Mouse (Mus musculus): ENCODE results near the gene Bzw2. TPM values are rescaled to one million over a fixed set of nuclear protein-coding genes. Genes with fewer than 3 reads are reported as not detected.

Bzw2 gene
- total RNA-seq, 2 experiments from 2014 or later, result 110 to 118 TPM

DNA sequence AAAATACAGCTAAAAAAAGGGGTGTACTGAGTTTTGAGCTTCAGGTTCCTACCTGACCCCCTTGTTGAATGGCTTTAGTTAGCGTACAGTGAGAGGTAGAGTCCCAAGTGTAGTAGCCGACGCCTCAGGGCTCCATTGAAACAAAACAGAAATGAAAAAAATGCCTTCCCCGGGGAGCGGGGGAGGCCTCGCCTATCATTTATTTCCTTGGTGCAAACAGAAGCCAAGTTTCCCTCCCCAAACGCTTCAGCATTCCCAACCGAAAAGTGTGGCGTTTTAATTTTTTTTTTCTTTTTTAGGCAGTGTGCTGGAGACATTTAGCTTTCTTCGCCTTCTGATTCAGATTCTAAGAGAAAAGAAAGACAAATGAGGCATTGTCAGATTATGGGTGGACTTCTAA, 65.9 kb downstream of the Bzw2 start:
- intact Hi-C loops (cut with DNase I), result no loop called here
- no peak for DNase-seq (ENCODE audit: extremely low spot score in 1 of 2, low spot score in 2 of 2)

DNA sequence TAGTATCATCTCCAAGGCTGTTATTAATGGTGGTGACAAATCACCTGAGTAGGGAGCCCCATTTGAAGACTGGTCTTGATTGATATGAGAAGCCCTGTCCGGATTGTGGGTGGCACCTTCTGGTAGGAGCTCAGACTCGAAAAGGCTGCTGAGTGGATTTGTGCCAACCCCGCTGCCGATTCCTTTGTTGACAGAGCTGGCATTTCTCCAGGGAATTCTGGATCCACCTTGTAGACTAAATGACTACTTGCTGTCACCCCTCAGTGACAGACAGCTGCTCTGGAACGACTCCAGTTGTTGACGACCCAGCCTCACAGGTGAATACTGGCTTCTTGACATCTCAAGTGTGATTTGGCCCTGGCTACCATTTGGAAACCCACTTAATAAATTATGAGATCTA, 68.7 kb downstream of the Bzw2 start:
- DNase-seq (ENCODE audit: extremely low spot score in 1 of 2, low spot score in 2 of 2), result peak in 1 of 2 experiments; percentile 38
- intact Hi-C loops (cut with DNase I), result no loop called here

DNA sequence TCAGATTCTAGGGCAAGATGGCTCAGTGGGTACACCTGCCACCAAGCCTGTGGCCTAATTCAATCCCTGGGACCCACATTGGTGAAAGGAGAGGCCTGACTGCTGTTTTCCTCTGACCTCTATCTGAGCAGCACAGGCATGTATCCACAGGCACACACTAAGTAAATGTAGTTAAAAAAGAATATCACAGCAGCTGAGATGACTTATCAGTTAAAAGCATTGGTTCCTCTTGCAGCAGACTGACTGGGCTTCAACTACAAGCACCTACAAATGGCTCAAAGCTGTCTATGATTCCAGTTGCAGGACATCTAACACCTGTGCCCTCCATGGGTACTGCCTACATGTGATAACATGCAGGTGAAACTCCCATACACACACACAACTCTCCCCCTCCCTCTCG, 69.1 kb downstream of the Bzw2 start:
- DNase-seq (ENCODE audit: extremely low spot score in 1 of 2, low spot score in 2 of 2), result no peak
- intact Hi-C loops (cut with DNase I), result no loop called here

DNA sequence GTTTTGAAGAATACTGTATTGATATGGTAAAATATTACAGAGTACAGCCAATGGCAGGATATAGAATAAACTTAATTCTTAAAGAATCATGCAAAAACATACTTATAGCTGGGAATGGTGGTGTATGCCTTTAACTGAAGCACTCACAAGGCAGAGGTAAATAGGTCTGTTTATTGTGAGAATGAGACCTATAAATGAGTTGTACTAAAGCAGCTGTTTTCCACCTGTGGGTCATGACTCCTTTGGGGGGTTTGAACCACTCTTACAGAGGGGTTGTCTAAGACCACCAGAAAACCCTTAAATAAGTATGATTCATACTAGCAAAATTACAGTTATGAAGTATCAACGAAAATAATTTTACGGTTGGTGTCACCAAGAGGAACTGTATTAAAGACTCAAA, 72.5 kb downstream of the Bzw2 start:
- intact Hi-C loops (cut with DNase I), result no loop called here

DNA sequence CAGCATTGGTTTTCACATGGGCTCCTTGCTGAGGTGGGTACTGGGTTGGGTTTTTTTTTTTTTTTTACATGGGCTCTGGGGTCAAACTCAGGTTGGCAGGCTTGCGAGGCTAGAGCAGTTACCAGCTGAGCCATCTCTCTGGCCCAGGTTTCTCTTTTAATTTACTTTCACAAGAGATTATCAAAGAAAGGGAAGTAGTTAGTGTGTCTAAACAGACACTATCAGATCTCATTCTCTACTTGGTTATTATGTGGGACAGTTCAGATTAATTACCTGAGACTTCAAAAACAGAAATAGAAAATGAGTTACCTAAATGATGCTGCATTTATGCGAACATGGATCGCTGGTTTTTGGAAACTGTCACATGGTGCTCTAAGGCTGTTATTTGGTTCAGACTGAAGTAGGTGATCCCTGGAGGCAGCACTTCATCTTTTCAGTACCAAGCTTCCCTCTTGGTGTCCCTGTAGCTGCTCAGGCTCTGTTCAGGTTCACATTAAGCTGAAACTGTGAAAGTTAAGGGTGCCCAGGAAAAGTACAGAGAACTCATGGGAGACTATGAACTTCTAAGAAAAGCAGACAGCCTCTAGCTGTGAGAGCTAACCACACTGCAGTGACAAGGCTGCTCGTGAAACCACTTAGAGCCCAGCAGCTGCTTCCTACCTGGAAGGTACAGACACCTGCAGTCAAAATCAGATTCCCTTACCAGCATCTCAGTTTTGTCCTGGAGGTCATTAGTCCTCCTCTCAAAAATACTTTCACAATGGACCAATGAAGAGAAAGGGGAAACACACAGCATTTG, 79.6 kb downstream of the Bzw2 start:
- no peak for DNase-seq (ENCODE audit: extremely low spot score in 1 of 2, low spot score in 2 of 2)
- intact Hi-C loops (cut with DNase I), result no loop called here

More for the DNA sequence above, 72.5 kb downstream of the Bzw2 start:
- DNase-seq (ENCODE audit: extremely low spot score in 1 of 2, low spot score in 2 of 2), result no peak

DNA sequence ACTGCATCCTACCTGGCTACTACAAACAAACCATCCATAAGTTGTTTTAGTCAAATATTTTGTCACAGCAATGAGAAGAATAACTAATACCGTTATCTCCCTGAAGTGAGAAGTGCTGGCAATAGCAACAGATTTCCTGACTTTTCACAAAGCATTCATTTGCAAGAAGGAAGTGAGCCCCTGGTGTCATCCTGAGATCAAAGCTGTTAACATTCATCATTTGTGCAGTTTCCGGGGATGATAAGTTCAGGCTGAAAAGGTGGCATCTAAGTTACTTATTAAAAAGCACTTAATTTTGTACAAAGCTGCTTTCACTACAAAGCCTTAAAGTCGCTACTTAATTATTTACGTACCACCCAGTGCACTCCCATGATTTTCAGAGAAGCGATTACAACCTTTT, 85.0 kb downstream of the Bzw2 start:
- no peak for DNase-seq (ENCODE audit: extremely low spot score in 1 of 2, low spot score in 2 of 2)

DNA sequence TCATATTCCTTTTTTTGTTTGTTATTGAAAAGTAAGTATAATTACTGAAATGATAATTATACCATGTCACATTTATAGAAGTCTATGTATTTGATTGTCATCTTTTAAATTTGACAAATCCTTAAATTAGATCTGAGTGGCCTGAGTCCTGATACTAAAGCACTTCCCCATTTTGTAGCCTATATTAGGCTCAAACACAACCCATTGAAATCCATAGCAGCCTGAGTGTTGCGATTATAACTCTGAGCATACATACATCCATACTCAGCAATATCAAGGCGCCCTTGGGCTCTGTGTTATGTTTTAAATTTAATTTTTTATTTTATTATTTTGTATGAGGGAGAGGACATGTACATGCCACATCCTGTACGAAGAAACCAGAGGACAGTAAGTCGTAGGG, 87.6 kb downstream of the Bzw2 start:
- DNase-seq (ENCODE audit: extremely low spot score in 1 of 2, low spot score in 2 of 2), result no peak
- intact Hi-C loops (cut with DNase I), result no loop called here

More for the DNA sequence above, 85.0 kb downstream of the Bzw2 start:
- intact Hi-C loops (cut with DNase I), result no loop called here

DNA sequence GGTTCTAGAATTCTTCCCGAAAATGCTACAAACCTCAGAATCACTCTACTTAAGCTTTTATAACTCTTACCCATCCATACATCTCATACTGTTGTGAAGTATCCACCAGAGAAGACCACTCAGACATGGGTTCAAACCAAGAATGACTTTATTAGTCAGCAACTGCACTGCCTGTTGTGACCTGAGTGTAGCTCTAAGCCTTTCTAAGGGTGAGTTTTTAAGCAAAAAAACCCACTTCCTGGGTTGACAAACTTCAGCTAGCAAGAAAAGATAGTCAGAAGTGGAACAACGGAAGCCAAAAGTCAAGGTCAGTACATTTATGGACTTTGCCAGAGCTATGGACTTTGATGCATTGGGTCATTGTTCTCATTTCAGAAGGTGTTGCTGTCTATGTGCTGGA, 90.3 kb downstream of the Bzw2 start:
- no peak for DNase-seq (ENCODE audit: extremely low spot score in 1 of 2, low spot score in 2 of 2)
- intact Hi-C loops (cut with DNase I), result no loop called here

DNA sequence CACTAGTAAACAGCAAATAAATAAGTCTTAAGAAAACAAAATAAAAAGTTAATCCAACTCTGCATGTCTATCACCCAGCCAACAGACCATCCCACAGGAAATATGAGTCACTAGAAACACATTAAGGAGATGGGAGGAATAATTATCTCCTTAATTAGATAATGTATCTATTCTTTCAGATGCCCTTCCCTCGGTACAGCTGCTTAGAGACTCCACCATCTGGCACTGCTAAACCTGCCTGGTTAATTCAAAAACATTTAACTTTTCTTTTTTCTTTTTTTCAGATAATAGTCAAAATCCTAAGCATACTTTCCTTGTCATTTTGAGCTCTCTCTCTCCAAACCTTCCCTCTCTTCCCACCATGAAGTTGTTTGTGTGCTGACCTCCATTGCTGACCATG, 92.0 kb downstream of the Bzw2 start:
- DNase-seq (ENCODE audit: extremely low spot score in 1 of 2, low spot score in 2 of 2), result no peak

DNA sequence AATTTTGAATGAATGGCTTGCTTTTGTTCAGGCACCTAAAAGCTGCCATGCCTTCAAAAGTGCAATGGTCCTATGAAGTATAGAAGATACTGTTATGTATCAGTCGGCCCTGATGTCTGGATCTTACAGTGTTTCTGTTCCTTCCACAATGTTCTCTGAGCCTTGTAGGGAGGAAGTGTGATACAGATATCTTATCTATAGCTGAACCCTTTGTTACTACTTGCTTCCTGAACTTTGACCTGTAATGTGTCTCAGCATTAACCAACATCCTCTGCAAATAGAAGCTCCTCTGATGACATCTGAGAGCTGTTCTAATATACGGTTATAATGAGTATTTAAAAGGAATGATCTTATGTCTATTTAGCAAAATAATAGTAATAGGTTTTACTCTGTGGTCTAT, 100.2 kb downstream of the Bzw2 start:
- DNase-seq (ENCODE audit: extremely low spot score in 1 of 2, low spot score in 2 of 2), result no peak
- intact Hi-C loops (cut with DNase I), result no loop called here

More for the DNA sequence above, 92.0 kb downstream of the Bzw2 start:
- intact Hi-C loops (cut with DNase I), result no loop called here

DNA sequence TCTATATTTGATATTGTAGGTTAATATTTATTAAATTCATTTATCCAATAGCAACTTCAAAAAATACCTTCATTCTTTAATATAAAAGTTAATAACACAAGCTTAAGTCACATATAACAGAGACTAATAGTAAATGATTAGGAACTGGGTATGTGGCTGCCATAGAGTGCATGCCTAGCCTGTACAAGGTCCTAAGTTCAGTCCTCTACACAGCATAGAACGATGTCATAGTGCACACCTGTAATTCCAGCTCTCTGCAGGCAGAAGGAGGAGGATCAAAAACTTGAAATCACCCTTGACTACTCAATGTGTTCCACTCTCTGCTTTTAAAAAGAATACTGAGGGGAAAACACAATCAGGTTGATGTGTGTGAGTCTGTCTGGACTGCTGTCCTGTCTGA, 107.6 kb downstream of the Bzw2 start:
- no peak for DNase-seq (ENCODE audit: extremely low spot score in 1 of 2, low spot score in 2 of 2)
- intact Hi-C loops (cut with DNase I), result no loop called here

DNA sequence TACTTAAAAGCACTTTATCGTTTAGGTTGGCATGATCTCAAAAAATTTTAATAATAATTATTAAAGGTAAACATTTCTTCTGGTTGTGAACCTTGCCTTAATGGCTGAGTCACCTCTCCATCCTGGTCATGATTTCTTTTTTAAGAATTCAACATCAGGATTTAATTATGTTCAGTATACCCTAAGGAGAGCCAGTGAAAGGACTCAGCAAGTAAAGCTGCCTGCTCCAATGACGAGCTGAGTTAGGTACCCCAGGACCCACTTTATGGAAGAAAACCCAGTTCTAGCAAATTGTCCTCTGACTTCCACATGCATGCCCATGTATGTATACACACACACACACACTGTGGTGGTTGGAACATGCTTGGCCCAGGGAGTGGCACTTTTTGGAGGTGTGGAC, 110.3 kb downstream of the Bzw2 start:
- no peak for DNase-seq (ENCODE audit: extremely low spot score in 1 of 2, low spot score in 2 of 2)
- intact Hi-C loops (cut with DNase I), result no loop called here

DNA sequence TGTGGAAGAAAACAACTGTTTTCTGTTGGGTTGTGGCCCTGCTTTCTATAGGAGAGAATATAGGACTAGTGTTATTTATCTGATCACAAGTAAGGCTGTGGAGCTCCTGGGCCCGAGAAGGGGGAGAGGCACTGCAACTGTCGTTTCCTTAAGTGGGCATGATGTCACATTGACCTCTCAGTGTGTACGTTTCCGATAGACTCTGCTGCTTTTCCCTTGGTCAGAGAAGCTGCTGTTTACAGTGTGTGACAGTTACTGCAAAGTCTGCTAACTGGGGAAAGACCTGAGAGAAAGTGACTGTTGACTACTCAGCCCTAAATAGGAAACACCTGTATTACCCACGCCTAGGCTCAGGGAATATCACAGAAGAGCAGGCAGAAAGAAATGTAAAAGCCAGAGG, 111.7 kb downstream of the Bzw2 start:
- intact Hi-C loops (cut with DNase I), result no loop called here
- DNase-seq (ENCODE audit: extremely low spot score in 1 of 2, low spot score in 2 of 2), result no peak

DNA sequence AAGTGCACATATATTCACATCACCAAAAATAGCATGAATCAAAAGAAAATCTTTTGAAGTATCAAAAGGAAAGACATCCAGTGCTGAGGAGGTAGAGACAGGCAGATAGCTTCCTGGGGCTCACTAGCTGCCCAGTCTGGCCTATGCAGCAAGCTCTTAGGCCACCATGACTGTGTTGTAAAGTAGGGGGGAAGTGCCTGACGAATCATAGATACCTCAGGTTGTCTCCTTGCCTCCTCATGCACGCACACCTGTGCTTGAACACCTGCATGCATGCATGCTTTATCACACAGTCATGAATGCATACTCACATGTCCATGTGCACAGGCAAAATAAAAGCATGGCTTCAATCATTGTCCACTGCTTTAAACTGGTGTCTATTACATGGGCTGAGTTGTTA, 113.2 kb downstream of the Bzw2 start:
- intact Hi-C loops (cut with DNase I), result loop anchor here (5.0 kb wide), 1 partner anchor 113 kb away; the partner anchor contains the start of genes Ankmy2 and Bzw2
- no peak for DNase-seq (ENCODE audit: extremely low spot score in 1 of 2, low spot score in 2 of 2)

DNA sequence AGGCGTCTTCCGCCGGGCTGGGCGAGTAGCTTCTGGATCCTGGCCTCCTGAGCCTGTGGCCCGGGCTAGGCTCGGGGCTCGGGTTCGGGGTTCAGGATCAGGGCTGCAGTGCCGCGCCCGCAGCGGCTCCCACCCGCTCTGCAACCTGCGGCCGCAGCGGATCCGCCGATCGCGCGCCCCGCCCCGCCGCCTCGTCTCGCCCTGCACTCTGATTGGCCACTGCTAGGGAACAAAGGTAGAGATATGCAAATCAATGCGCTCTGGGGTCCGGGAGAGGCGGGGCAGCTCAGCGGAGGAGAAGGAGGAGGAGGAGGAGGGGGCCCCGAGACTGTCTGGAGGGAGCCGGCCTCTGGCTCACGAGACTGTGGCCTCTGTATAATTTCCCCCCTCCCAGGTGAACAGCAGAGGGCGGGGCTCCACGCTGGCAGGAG, 115.5 kb downstream of the Bzw2 start, which contains the start of gene Tspan13:
TSS of gene Tspan13 (minus strand) at position 153 of the 431 bp plus-strand sequence.
- intact Hi-C loops (cut with DNase I), result loop anchor here (5.0 kb wide), 1 partner anchor 115 kb away; the partner anchor contains the start of genes Ankmy2 and Bzw2

More for the DNA sequence above, 115.5 kb downstream of the Bzw2 start, which contains the start of gene Tspan13:
- peak; percentile 90 to 93 for DNase-seq (ENCODE audit: extremely low spot score in 1 of 2, low spot score in 2 of 2)

Other genes with a start within 250 kb of the Bzw2 start
- not detected for gene Agr3, start 232.5 kb downstream of the Bzw2 start, total RNA-seq (2021)
- gene Agr2, start 165.2 kb downstream of the Bzw2 start, total RNA-seq (2021), result not detected
- gene Tspan13, start 115.6 kb downstream of the Bzw2 start, total RNA-seq (2021), result 100 to 1,000 TPM; 209 to 211 TPM
- gene Ankmy2, start 966 bp downstream of the Bzw2 start, total RNA-seq (2021), result 10 to 100 TPM; 58.9 to 60.0 TPM
- gene Lrrc72, start 95.3 kb upstream of the Bzw2 start, total RNA-seq (2021), result not detected
- gene Sostdc1, start 156.1 kb upstream of the Bzw2 start, total RNA-seq (2021), result 1 to 10 TPM; 6.6 to 7.2 TPM
- 10 to 100 TPM; 10.7 to 14.4 TPM for gene Ispd, start 223.4 kb upstream of the Bzw2 start, total RNA-seq (2021)
- gene D630036H23Rik, start 224.1 kb upstream of the Bzw2 start, total RNA-seq (2021), result 1 to 10 TPM; 1.6 to 2.5 TPM